Mouse (Mus musculus): ENCODE measurements at regions not wholly inside any gene's neighbourhood (a gene's known extent, or its start where the extent isn't known, plus 50 kb on each side); places are given as distances from the start of the nearest gene placed in this dataset.

- peak; percentile 36 for DNase-seq
- WGBS: 26% methylated on average over 18 of the region's 18 CpGs
- no peaks in the 10 kb centered on the region for H3K27me3 ChIP-seq (replicated peaks; ENCODE audit: control insufficient read depth, insufficient read depth, low read length)
- H3K4me1 ChIP-seq (ENCODE audit: control insufficient read depth, insufficient read depth, low read length): no peaks in the 10 kb centered on the region
- H3K4me3 ChIP-seq (ENCODE audit: insufficient read depth, low read depth, low read length): peak overlapping the region; percentile 15
- TF ChIP-seq CTCF (conservative IDR thresholded peaks at IDR 0.05; ENCODE audit: insufficient read depth, insufficient read length, low read depth, low read length): no peak
- TF ChIP-seq POLR2A (IDR thresholded peaks at IDR 0.05; ENCODE audit: low read depth, low read length): no peak
- no peaks in the 10 kb centered on the region for H3K36me3 ChIP-seq (ENCODE audit: control insufficient read depth, insufficient read depth, low read length)
- H3K27ac ChIP-seq (ENCODE audit: insufficient read depth, low read depth, low read length): no peak overlapping the region
Measured at GRCm38 (mm10) chr2:45184704-45185620, 67.8 kb upstream of the Zeb2 start.

- WGBS: 93% methylated on average over 6 of the region's 6 CpGs
Measured at GRCm38 (mm10) chr2:45184149-45184548, 67.0 kb upstream of the Zeb2 start.

GRCm38 (mm10) chr2:45182876-45183275 is 65.7 kb upstream of the Zeb2 start:
- Histone ChIP-seq H3K27me3 (replicated peaks; ENCODE audit: control insufficient read depth, insufficient read depth, low read length) (no peaks in the 10 kb centered on the region), H3K36me3 (ENCODE audit: control insufficient read depth, insufficient read depth, low read length) (no peaks in the 10 kb centered on the region), H3K27ac (ENCODE audit: insufficient read depth, low read depth, low read length) (no peak overlapping the region), H3K4me1 (ENCODE audit: control insufficient read depth, insufficient read depth, low read length) (no peaks in the 10 kb centered on the region), H3K4me3 (ENCODE audit: insufficient read depth, low read depth, low read length) (no peak overlapping the region)
- 97% methylated on average over 1 of the region's 1 CpGs for WGBS
- TF ChIP-seq CTCF (conservative IDR thresholded peaks at IDR 0.05; ENCODE audit: insufficient read depth, insufficient read length, low read depth, low read length) (no peak), POLR2A (IDR thresholded peaks at IDR 0.05; ENCODE audit: low read depth, low read length) (no peak)
- DNase-seq: no peak

More at GRCm38 (mm10) chr2:45184149-45184548, 67.0 kb upstream of the Zeb2 start:
- H3K36me3 ChIP-seq (ENCODE audit: control insufficient read depth, insufficient read depth, low read length): no peaks in the 10 kb centered on the region
- no peak overlapping the region for H3K27ac ChIP-seq (ENCODE audit: insufficient read depth, low read depth, low read length)
- H3K4me1 ChIP-seq (ENCODE audit: control insufficient read depth, insufficient read depth, low read length): no peaks in the 10 kb centered on the region
- TF ChIP-seq POLR2A (IDR thresholded peaks at IDR 0.05; ENCODE audit: low read depth, low read length) (no peak), CTCF (conservative IDR thresholded peaks at IDR 0.05; ENCODE audit: insufficient read depth, insufficient read length, low read depth, low read length) (no peak)
- no peaks in the 10 kb centered on the region for H3K27me3 ChIP-seq (replicated peaks; ENCODE audit: control insufficient read depth, insufficient read depth, low read length)
- H3K4me3 ChIP-seq (ENCODE audit: insufficient read depth, low read depth, low read length): no peak overlapping the region
- DNase-seq: no peak

- H3K4me1 ChIP-seq (ENCODE audit: control insufficient read depth, insufficient read depth, low read length): no peaks in the 10 kb centered on the region
Measured at GRCm38 (mm10) chr2:45181552-45181951, 64.4 kb upstream of the Zeb2 start.

GRCm38 (mm10) chr2:45178849-45179453 is 61.8 kb upstream of the Zeb2 start:
- DNase-seq: no peak
- Histone ChIP-seq H3K4me1 (ENCODE audit: control insufficient read depth, insufficient read depth, low read length) (no peaks in the 10 kb centered on the region), H3K27me3 (replicated peaks; ENCODE audit: control insufficient read depth, insufficient read depth, low read length) (no peaks in the 10 kb centered on the region), H3K27ac (ENCODE audit: insufficient read depth, low read depth, low read length) (no peak overlapping the region), H3K36me3 (ENCODE audit: control insufficient read depth, insufficient read depth, low read length) (no peaks in the 10 kb centered on the region), H3K4me3 (ENCODE audit: insufficient read depth, low read depth, low read length) (no peak overlapping the region)
- TF ChIP-seq POLR2A (IDR thresholded peaks at IDR 0.05; ENCODE audit: low read depth, low read length) (no peak), CTCF (conservative IDR thresholded peaks at IDR 0.05; ENCODE audit: insufficient read depth, insufficient read length, low read depth, low read length) (no peak)
- 96% methylated on average over 1 of the region's 1 CpGs for WGBS

More at GRCm38 (mm10) chr2:45181552-45181951, 64.4 kb upstream of the Zeb2 start:
- DNase-seq: no peak
- H3K36me3 ChIP-seq (ENCODE audit: control insufficient read depth, insufficient read depth, low read length): no peaks in the 10 kb centered on the region
- TF ChIP-seq POLR2A (IDR thresholded peaks at IDR 0.05; ENCODE audit: low read depth, low read length): no peak
- no peak for TF ChIP-seq CTCF (conservative IDR thresholded peaks at IDR 0.05; ENCODE audit: insufficient read depth, insufficient read length, low read depth, low read length)
- no peak overlapping the region for H3K27ac ChIP-seq (ENCODE audit: insufficient read depth, low read depth, low read length)
- no peak overlapping the region for H3K4me3 ChIP-seq (ENCODE audit: insufficient read depth, low read depth, low read length)
- 63% methylated on average over 7 of the region's 7 CpGs for WGBS
- H3K27me3 ChIP-seq (replicated peaks; ENCODE audit: control insufficient read depth, insufficient read depth, low read length): no peaks in the 10 kb centered on the region

- H3K27me3 ChIP-seq (replicated peaks; ENCODE audit: control insufficient read depth, insufficient read depth, low read length): no peaks in the 10 kb centered on the region
- no peak overlapping the region for H3K27ac ChIP-seq (ENCODE audit: insufficient read depth, low read depth, low read length)
- WGBS: 84% methylated on average over 8 of the region's 8 CpGs
- TF ChIP-seq POLR2A (IDR thresholded peaks at IDR 0.05; ENCODE audit: low read depth, low read length): no peak
- no peak for TF ChIP-seq CTCF (conservative IDR thresholded peaks at IDR 0.05; ENCODE audit: insufficient read depth, insufficient read length, low read depth, low read length)
- no peaks in the 10 kb centered on the region for H3K4me1 ChIP-seq (ENCODE audit: control insufficient read depth, insufficient read depth, low read length)
- DNase-seq: no peak
- H3K36me3 ChIP-seq (ENCODE audit: control insufficient read depth, insufficient read depth, low read length): no peaks in the 10 kb centered on the region
- H3K4me3 ChIP-seq (ENCODE audit: insufficient read depth, low read depth, low read length): no peak overlapping the region
Measured at GRCm38 (mm10) chr2:45172382-45172781, 55.2 kb upstream of the Zeb2 start.

- H3K4me3 ChIP-seq (ENCODE audit: insufficient read depth, low read depth, low read length): no peak overlapping the region
- WGBS: 72% methylated on average over 12 of the region's 12 CpGs
- no peaks in the 10 kb centered on the region for H3K36me3 ChIP-seq (ENCODE audit: control insufficient read depth, insufficient read depth, low read length)
- no peak for TF ChIP-seq CTCF (conservative IDR thresholded peaks at IDR 0.05; ENCODE audit: insufficient read depth, insufficient read length, low read depth, low read length)
- TF ChIP-seq POLR2A (IDR thresholded peaks at IDR 0.05; ENCODE audit: low read depth, low read length): no peak
- no peak overlapping the region for H3K27ac ChIP-seq (ENCODE audit: insufficient read depth, low read depth, low read length)
- DNase-seq: no peak
- no peaks in the 10 kb centered on the region for H3K27me3 ChIP-seq (replicated peaks; ENCODE audit: control insufficient read depth, insufficient read depth, low read length)
- no peaks in the 10 kb centered on the region for H3K4me1 ChIP-seq (ENCODE audit: control insufficient read depth, insufficient read depth, low read length)
Measured at GRCm38 (mm10) chr2:45171520-45172173, 54.5 kb upstream of the Zeb2 start.

Data from kidney, adult 2 months (tissue).